Mouse (Mus musculus): ENCODE results near the gene Safb2. TPM values are rescaled to one million over a fixed set of nuclear protein-coding genes. Genes with fewer than 3 reads are reported as not detected.

Gene Safb2
- polyA plus RNA-seq, 1 experiment, result 129 TPM

GRCm38 (mm10) chr17:56510970-56511706 lies 73.2 kb downstream of the Safb2 start:
- Histone ChIP-seq H3K4me1 (peaks cover 43% of the 10 kb centered on the region), H3K9me3 (peaks cover 33% of the 10 kb centered on the region), H3K4me3 (replicated peaks) (peak overlapping the region; percentile 67), H3K36me3 (replicated peaks; ENCODE audit: low read length) (no peaks in the 10 kb centered on the region), H3K27me3 (replicated peaks) (peaks cover 84% of the 10 kb centered on the region)
- TF ChIP-seq FLI1 (IDR thresholded peaks at IDR 0.05; ENCODE audit: low read length) (no peak), GATA1 (IDR thresholded peaks at IDR 0.05; ENCODE audit: borderline replicate concordance, low read length) (no peak)

Other genes starting within 250 kb of the Safb2 start
- 24.6 and 26.9 TPM in 2 replicates for gene Ptprs, start 108.1 kb downstream of the Safb2 start, polyA plus RNA-seq (2012; ENCODE audit: insufficient read depth, low replicate concordance)
- 0.22 TPM in 1 of 2 replicates, not detected in the other for gene Znrf4, start 72.2 kb downstream of the Safb2 start, polyA plus RNA-seq (2012; ENCODE audit: insufficient read depth, low replicate concordance)
- gene Gm20219, start 30.2 kb downstream of the Safb2 start, polyA plus RNA-seq (2012; ENCODE audit: insufficient read depth, low replicate concordance), result 2.6 and 23.3 TPM in 2 replicates
- gene Safb, start 240 bp upstream of the Safb2 start, polyA plus RNA-seq (2012; ENCODE audit: insufficient read depth, low replicate concordance), result 30.0 and 79.6 TPM in 2 replicates
- gene 2410015M20Rik, start 25.2 kb upstream of the Safb2 start, polyA plus RNA-seq (2012; ENCODE audit: insufficient read depth, low replicate concordance), result 90.4 and 344 TPM in 2 replicates
- gene Rpl36, start 28.8 kb upstream of the Safb2 start, polyA plus RNA-seq (2012; ENCODE audit: insufficient read depth, low replicate concordance), result 9,023 and 9,040 TPM in 2 replicates
- gene Lonp1, start 42.3 kb upstream of the Safb2 start, polyA plus RNA-seq (2012; ENCODE audit: insufficient read depth, low replicate concordance), result 35.4 and 50.4 TPM in 2 replicates
- not detected in 2 replicates for gene Catsperd, start 43.6 kb upstream of the Safb2 start, polyA plus RNA-seq (2012; ENCODE audit: insufficient read depth, low replicate concordance)
- 73.0 and 77.5 TPM in 2 replicates for gene Ranbp3, start 88.7 kb upstream of the Safb2 start, polyA plus RNA-seq (2012; ENCODE audit: insufficient read depth, low replicate concordance)
- 76.9 and 392 TPM in 2 replicates for gene Ndufa11, start 133.2 kb upstream of the Safb2 start, polyA plus RNA-seq (2012; ENCODE audit: insufficient read depth, low replicate concordance)
- gene Vmac, start 133.4 kb upstream of the Safb2 start, polyA plus RNA-seq (2012; ENCODE audit: insufficient read depth, low replicate concordance), result 7.9 and 14.9 TPM in 2 replicates
- 2.0 TPM in 1 of 2 replicates, not detected in the other for gene Nrtn, start 172.9 kb upstream of the Safb2 start, polyA plus RNA-seq (2012; ENCODE audit: insufficient read depth, low replicate concordance)
- gene Dus3l, start 180.2 kb upstream of the Safb2 start, polyA plus RNA-seq (2012; ENCODE audit: insufficient read depth, low replicate concordance), result 29.8 and 33.0 TPM in 2 replicates
- 2.8 and 12.2 TPM in 2 replicates for gene Prr22, start 185.7 kb upstream of the Safb2 start, polyA plus RNA-seq (2012; ENCODE audit: insufficient read depth, low replicate concordance)
- 0.51 and 1.4 TPM in 2 replicates for gene Rfx2, start 246.4 kb upstream of the Safb2 start, polyA plus RNA-seq (2012; ENCODE audit: insufficient read depth, low replicate concordance)

Data from megakaryocyte, embryonic 14.5 days (primary cell).